Mouse (Mus musculus) kidney, adult 2 months (tissue): ENCODE results near the gene Fam234a. TPM values are rescaled to one million over a fixed set of nuclear protein-coding genes. Genes with fewer than 3 reads are reported as not detected.

Experiments used
- DNase-seq: peaks from one replicate; pipeline ENCODE4 v3.0.0; 2021
- H3K27ac ChIP-seq: fragments of 200-500 bp; 2 replicates; pipeline ENCODE4 v1.5.1; 2012; ENCODE audit warnings: low read depth, low read length, control low read depth, inconsistent platforms; ENCODE audit not compliant: insufficient read depth
- H3K27me3 ChIP-seq: fragments of 200-500 bp; replicated peaks from 2 replicates; pipeline ENCODE4 v1.6.1; 2012; ENCODE audit warnings: mild to moderate bottlenecking, moderate library complexity, low read length, inconsistent platforms; ENCODE audit not compliant: control insufficient read depth, insufficient read depth
- H3K36me3 ChIP-seq: fragments of 200-500 bp; 2 replicates; pipeline ENCODE4 v1.6.1; 2012; ENCODE audit warnings: mild to moderate bottlenecking, moderate library complexity, low read length, inconsistent platforms; ENCODE audit not compliant: control insufficient read depth, insufficient read depth
- H3K4me1 ChIP-seq: fragments of 200-500 bp; 2 replicates; pipeline ENCODE4 v1.6.1; 2011; ENCODE audit warnings: low read length; ENCODE audit not compliant: control insufficient read depth, insufficient read depth
- H3K4me3 ChIP-seq: fragments of 200-500 bp; 2 replicates; pipeline ENCODE4 v1.5.1; 2011; ENCODE audit warnings: mild to moderate bottlenecking, low read depth, low read length, control low read depth; ENCODE audit not compliant: insufficient read depth
- CTCF ChIP-seq: fragments of 200-500 bp; conservative IDR thresholded peaks from 2 replicates; pipeline ENCODE4 v1.5.1; 2011; ENCODE audit warnings: low read depth, mild to moderate bottlenecking, control low read depth, low read length, moderate library complexity, mixed read lengths; ENCODE audit not compliant: insufficient read depth, insufficient read length
- POLR2A ChIP-seq: fragments of 200-500 bp; IDR thresholded peaks from one replicate; pipeline ENCODE4 v1.6.1; 2011; ENCODE audit warnings: low read depth, low read length, control low read depth
- WGBS: fragments of 180-500 bp; shearing (Covaris S2); methylation state at CpG from one replicate; pipeline ENCODE4 v1.1.7; 2018; 5-methylcytosine and 5-hydroxymethylcytosine counted together
- polyA plus RNA-seq: library from polyadenylated mRNA; depleted of rRNA; stranded (reverse); fragments of >200 nt; gene quantifications from 2 replicates; pipeline ENCODE4 v1.2.3, GENCODE M21; 2012; rRNA removed

Gene Fam234a
- polyA plus RNA-seq, 1 experiment, result 112 TPM

- DNase-seq, result peak; percentile 13
- 87% methylated on average over 2 of the region's 2 CpGs for WGBS
- no peak overlapping the region for H3K27ac ChIP-seq
- peaks cover 3% of the 10 kb centered on the region; the same call in 1 of the 2 replicates for H3K4me1 ChIP-seq
- no peak overlapping the region for H3K4me3 ChIP-seq
- no peak for TF ChIP-seq CTCF
- TF ChIP-seq POLR2A, result no peak
- H3K27me3 ChIP-seq, result no peaks in the 10 kb centered on the region
- H3K36me3 ChIP-seq, result no peaks in the 10 kb centered on the region
Measured at GRCm38 (mm10) chr17:26168039-26168438, 76.0 kb downstream of the Fam234a start.

- WGBS, result 85% methylated on average over 1 of the region's 1 CpGs
- no peak for DNase-seq
- TF ChIP-seq POLR2A (no peak), CTCF (no peak)
- H3K4me1 ChIP-seq, result 0 out of 2 replicates have a peak, but pooled peaks cover 6% of the 10 kb centered on the region
- H3K27ac ChIP-seq, result no peak overlapping the region
- no peaks in the 10 kb centered on the region for H3K27me3 ChIP-seq
- no peak overlapping the region for H3K4me3 ChIP-seq
- H3K36me3 ChIP-seq, result no peaks in the 10 kb centered on the region
Measured at GRCm38 (mm10) chr17:26162736-26163135, 81.3 kb downstream of the Fam234a start.

Other genes starting within 250 kb of the Fam234a start
- gene Rab11fip3, start 174.7 kb downstream of the Fam234a start, polyA plus RNA-seq, result 454 and 517 TPM in 2 replicates
- 63.0 and 74.9 TPM in 2 replicates for gene Decr2, start 153.9 kb downstream of the Fam234a start, polyA plus RNA-seq
- 36.2 and 45.6 TPM in 2 replicates for gene Nme4, start 148.6 kb downstream of the Fam234a start, polyA plus RNA-seq
- 431 and 538 TPM in 2 replicates for gene Tmem8, start 130.9 kb downstream of the Fam234a start, polyA plus RNA-seq
- 130 and 137 TPM in 2 replicates for gene Mrpl28, start 120.7 kb downstream of the Fam234a start, polyA plus RNA-seq
- gene Axin1, start 105.6 kb downstream of the Fam234a start, polyA plus RNA-seq, result 16.3 and 18.5 TPM in 2 replicates
- 0.20 and 0.37 TPM in 2 replicates for gene Pdia2, start 45.2 kb downstream of the Fam234a start, polyA plus RNA-seq
- 25.0 and 32.0 TPM in 2 replicates for gene Rgs11, start 41.3 kb downstream of the Fam234a start, polyA plus RNA-seq
- gene Arhgdig, start 36.5 kb downstream of the Fam234a start, polyA plus RNA-seq, result 3.4 and 4.4 TPM in 2 replicates
- gene Luc7l, start 8.7 kb upstream of the Fam234a start, polyA plus RNA-seq, result 16.0 and 17.5 TPM in 2 replicates
- 22.0 and 28.7 TPM in 2 replicates for gene Neurl1b, start 170.6 kb upstream of the Fam234a start, polyA plus RNA-seq